Mouse (Mus musculus): ENCODE measurements around the gene Nfatc4.

DNA sequence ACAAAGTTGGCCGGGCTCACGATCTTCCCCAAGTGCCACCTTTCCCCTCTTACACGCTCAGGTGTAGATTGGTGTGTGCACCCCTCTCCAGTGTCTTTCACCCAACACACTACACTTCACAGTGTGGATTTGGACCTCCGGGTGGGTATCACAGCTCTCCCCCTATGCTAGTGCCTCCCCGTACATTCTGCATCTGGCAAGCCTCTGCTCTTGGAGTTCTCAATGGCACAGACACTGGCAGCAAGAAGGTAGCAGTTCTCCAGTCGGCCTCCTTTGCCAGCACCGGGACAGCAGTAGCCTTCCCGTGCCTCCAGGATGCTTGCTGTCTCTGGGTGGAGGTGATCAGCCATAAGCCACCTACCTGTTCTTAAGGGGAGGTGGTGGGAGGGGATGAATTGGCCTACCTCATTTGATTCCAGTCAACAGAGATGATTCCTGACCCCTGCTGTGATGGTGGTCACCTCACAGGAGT is 50.3 kb downstream of the Nfatc4 start:
- TF ChIP-seq POLR2A (IDR thresholded peaks at IDR 0.05; ENCODE audit: insufficient read depth, low read depth, low read length): no peak
- TF ChIP-seq CTCF (IDR thresholded peaks at IDR 0.05; ENCODE audit: insufficient read depth, low read depth, low read length): no peak

Data from olfactory bulb, adult 2 months (tissue).